Mouse (Mus musculus) erythroblast, embryonic 14.5 days (primary cell): ENCODE data around the gene B830017H08Rik.

Experiments
- GATA1 ChIP-seq: IDR thresholded peaks from 2 replicates; pipeline ENCODE4 v1.6.1; 2012; ENCODE audit warnings: low read length, inconsistent platforms, mixed read lengths
- TAL1 ChIP-seq: IDR thresholded peaks from 3 replicates; pipeline ENCODE4 v1.6.1; 2012; ENCODE audit warnings: low read length, inconsistent platforms, mixed read lengths

DNA sequence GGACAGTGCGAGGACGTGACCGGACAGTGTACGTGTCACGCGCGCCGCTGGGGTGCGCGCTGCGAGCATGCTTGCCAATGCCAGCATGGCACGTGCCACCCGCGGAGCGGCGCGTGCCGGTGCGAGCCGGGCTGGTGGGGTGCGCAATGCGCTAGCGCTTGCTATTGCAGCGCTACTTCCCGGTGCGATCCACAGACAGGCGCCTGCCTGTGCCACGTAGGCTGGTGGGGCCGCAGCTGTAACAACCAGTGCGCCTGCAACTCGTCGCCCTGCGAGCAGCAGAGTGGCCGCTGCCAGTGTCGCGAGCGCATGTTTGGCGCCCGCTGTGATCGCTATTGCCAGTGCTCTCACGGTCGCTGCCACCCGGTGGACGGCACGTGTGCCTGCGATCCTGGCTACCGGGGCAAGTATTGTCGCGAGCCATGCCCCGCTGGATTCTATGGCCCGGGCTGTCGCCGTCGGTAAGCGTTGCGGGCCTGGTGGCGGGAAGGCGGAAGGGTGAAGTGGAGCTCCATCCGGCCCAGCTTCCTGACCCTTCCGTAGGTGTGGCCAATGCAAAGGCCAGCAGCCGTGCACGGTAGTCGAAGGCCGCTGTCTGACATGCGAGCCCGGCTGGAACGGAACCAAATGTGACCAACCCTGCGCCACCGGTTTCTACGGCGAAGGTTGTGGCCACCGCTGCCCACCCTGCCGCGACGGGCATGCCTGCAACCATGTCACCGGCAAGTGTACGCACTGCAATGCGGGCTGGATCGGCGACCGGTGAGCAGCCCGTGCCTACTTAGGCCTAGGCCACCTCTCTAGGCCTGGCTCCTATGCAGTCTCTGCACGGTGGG is 29.9 kb upstream of the B830017H08Rik start:
- TF ChIP-seq GATA1 (no peak), TAL1 (no peak)
